Mouse (Mus musculus): ENCODE results near the gene Col17a1. TPM values are rescaled to one million over a fixed set of nuclear protein-coding genes. Genes with fewer than 3 reads are reported as not detected.

Col17a1 gene
- polyA plus RNA-seq (2012; ENCODE audit: insufficient read depth, insufficient read length, missing spikeins), result not detected in 2 replicates

DNA sequence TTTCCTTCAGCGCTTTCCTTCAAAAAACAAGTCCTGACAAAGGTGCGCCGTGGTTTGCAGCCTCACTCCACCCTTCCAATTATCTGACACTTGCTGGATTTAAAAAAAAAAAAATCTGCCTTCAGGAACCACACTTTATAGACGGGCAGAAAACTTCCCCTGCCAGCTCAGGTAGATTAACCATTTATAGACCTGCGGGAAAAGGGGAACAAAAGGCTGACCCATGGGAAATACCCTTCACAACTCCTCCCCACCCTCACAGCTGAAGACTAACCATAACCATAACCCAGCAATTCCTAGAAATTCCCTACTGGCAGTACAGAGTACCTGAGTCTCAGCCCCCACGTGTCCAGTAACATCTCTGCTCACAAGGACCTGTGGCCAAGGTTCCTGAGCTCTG is at the start of gene Col17a1:
Gene Col17a1 (minus strand): TSS at position 101 of the 400 bp plus-strand sequence.
- H3K4me3 ChIP-seq (ENCODE audit: insufficient read depth, low read depth, low read length), result no peak within 1 kb of the TSS
- H3K4me1 ChIP-seq (ENCODE audit: control insufficient read depth, insufficient read depth, insufficient read length, low read length), result no peaks in the 10 kb centered on the region
- H3K27ac ChIP-seq (replicated peaks; ENCODE audit: low read depth, low read length), result no peak within 1 kb of the TSS

- H3K4me1 ChIP-seq (ENCODE audit: control insufficient read depth, insufficient read depth, insufficient read length, low read length), result no peaks in the 10 kb centered on the region
- peak overlapping the region; percentile 84 for H3K27ac ChIP-seq (replicated peaks; ENCODE audit: low read depth, low read length)
- H3K4me3 ChIP-seq (ENCODE audit: insufficient read depth, low read depth, low read length), result peak overlapping the region; percentile 89
Measured at GRCm38 (mm10) chr19:47731931-47732330, 40.0 kb upstream of the Col17a1 start.

- Histone ChIP-seq H3K4me3 (ENCODE audit: insufficient read depth, low read depth, low read length) (peak within 1 kb of the TSS; percentile 89), H3K4me1 (ENCODE audit: control insufficient read depth, insufficient read depth, insufficient read length, low read length) (no peaks in the 10 kb centered on the region), H3K27ac (replicated peaks; ENCODE audit: low read depth, low read length) (peak within 1 kb of the TSS; percentile 99)
Measured at GRCm38 (mm10) chr19:47731071-47731881, 39.4 kb upstream of the Col17a1 start, which contains the start of gene Sfr1. Gene Sfr1 (plus strand): TSS chr19:47731682.

- H3K4me1 ChIP-seq (ENCODE audit: control insufficient read depth, insufficient read depth, insufficient read length, low read length), result no peaks in the 10 kb centered on the region
- H3K27ac ChIP-seq (replicated peaks; ENCODE audit: low read depth, low read length), result peak overlapping the region; percentile 99
- H3K4me3 ChIP-seq (ENCODE audit: insufficient read depth, low read depth, low read length), result peak overlapping the region; percentile 84
Measured at GRCm38 (mm10) chr19:47730691-47731070, 38.8 kb upstream of the Col17a1 start.

- Histone ChIP-seq H3K4me1 (ENCODE audit: control insufficient read depth, insufficient read depth, insufficient read length, low read length) (no peaks in the 10 kb centered on the region), H3K27ac (replicated peaks; ENCODE audit: low read depth, low read length) (no peak overlapping the region)
Measured at GRCm38 (mm10) chr19:47725643-47726140, 33.8 kb upstream of the Col17a1 start.

DNA sequence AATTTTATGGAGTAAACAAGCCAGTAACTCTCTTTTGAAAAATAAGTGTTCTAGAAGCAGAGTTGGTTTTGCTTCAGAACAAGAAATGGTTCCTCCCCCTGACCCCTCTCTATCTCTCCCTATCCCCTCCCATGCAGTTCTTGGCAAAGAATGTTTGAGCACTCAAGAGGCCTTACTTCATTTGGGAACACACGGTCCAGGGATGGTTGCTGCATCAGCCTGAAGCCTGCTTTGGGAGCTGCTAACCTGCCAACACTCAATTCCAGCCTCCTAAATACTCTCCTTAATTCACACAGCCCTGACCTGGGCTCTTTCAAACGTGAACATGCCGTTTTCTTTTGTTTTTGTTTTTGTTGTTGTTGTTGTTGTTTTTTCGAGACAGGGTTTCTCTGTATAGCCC is 33.0 kb upstream of the Col17a1 start:
- Histone ChIP-seq H3K4me1 (ENCODE audit: control insufficient read depth, insufficient read depth, insufficient read length, low read length) (no peaks in the 10 kb centered on the region), H3K4me3 (ENCODE audit: insufficient read depth, low read depth, low read length) (no peak overlapping the region), H3K27ac (replicated peaks; ENCODE audit: low read depth, low read length) (no peak overlapping the region)

More at GRCm38 (mm10) chr19:47725643-47726140, 33.8 kb upstream of the Col17a1 start:
- H3K4me3 ChIP-seq (ENCODE audit: insufficient read depth, low read depth, low read length), result no peak overlapping the region

DNA sequence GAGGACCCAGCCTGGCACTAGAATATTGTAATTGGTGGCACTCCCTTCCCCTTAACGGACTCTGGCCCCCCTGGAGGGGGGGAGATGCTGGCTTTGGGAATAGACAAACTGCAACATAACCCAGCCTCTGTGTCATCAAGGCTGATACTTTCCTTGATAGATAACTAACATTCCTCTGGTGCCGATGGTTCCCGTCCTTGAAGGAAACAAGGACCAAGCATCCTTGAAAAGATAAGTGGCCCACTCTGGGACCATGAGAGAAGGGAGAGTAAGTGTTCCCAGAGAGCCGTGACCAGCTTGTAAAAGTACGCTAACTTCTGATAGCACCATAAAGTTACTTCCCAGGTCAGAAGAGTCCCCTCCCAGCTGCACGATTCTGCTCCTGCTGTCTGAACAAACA is 30.6 kb upstream of the Col17a1 start:
- Histone ChIP-seq H3K27ac (replicated peaks; ENCODE audit: low read depth, low read length) (no peak overlapping the region), H3K4me3 (ENCODE audit: insufficient read depth, low read depth, low read length) (no peak overlapping the region), H3K4me1 (ENCODE audit: control insufficient read depth, insufficient read depth, insufficient read length, low read length) (no peaks in the 10 kb centered on the region)

GRCm38 (mm10) chr19:47719147-47719546 is 27.3 kb upstream of the Col17a1 start:
- Histone ChIP-seq H3K4me1 (ENCODE audit: control insufficient read depth, insufficient read depth, insufficient read length, low read length) (no peaks in the 10 kb centered on the region), H3K27ac (replicated peaks; ENCODE audit: low read depth, low read length) (no peak overlapping the region), H3K4me3 (ENCODE audit: insufficient read depth, low read depth, low read length) (no peak overlapping the region)

DNA sequence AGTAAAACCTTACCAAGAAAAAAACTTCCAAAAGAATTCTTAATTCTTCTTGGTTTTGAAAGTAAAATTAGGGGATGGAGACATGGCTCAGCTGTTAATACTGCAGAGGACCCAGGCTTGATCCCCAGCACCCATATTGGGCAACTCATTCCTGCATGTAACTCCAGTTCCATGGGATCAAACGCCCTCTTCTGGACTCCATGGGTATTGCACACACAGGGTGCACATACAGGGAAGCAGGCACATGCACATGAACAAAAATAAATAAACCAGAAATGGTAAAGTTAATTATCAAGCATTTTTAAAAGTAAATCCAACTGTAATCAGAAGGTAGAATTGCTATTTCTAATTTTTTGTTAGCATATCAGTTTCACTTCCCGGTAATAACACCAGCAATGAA is 24.2 kb upstream of the Col17a1 start:
- Histone ChIP-seq H3K27ac (replicated peaks; ENCODE audit: low read depth, low read length) (no peak overlapping the region), H3K4me1 (ENCODE audit: control insufficient read depth, insufficient read depth, insufficient read length, low read length) (no peaks in the 10 kb centered on the region), H3K4me3 (ENCODE audit: insufficient read depth, low read depth, low read length) (no peak overlapping the region)

DNA sequence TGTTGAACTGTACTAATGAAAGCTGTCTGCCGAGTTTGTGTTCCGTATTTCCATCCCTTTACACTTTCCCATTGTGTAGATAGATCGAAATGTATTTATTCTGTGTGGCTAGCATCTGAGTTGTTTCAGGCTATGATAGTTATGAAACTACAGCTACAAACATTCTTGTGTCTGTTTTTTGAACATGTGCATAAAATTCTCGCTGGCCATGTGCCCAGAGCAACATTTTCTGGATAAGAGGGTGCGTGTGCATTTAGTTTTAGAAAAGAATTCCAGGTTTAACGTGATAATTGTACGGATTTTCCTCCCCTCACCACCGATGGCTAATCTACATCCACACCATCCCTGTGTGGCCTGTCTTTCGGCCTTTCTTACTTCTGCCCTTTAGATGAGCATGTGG is 21.6 kb upstream of the Col17a1 start:
- Histone ChIP-seq H3K4me1 (ENCODE audit: control insufficient read depth, insufficient read depth, insufficient read length, low read length) (no peaks in the 10 kb centered on the region), H3K4me3 (ENCODE audit: insufficient read depth, low read depth, low read length) (no peak overlapping the region), H3K27ac (replicated peaks; ENCODE audit: low read depth, low read length) (no peak overlapping the region)

DNA sequence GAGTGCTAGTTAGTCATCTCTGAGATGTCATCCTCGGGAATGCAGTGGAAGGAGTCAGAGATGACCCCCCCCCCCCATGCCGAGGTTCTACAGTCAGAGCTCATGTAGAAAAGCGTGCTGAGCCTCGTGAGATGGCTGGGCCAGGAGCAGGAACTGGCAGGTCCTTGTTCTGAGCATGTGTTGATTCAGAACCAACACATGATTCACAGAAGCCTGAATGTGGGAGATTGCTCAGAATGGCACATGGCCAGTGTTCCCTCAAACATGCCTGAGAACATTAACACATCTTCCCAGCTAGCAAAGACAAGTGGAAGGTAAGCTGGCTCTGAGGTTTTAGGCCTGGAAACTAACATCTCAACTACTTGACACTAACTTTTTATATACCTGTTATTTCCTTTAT is 18.5 kb upstream of the Col17a1 start:
- Histone ChIP-seq H3K4me1 (ENCODE audit: control insufficient read depth, insufficient read depth, insufficient read length, low read length) (no peaks in the 10 kb centered on the region), H3K27ac (replicated peaks; ENCODE audit: low read depth, low read length) (no peak overlapping the region), H3K4me3 (ENCODE audit: insufficient read depth, low read depth, low read length) (no peak overlapping the region)

DNA sequence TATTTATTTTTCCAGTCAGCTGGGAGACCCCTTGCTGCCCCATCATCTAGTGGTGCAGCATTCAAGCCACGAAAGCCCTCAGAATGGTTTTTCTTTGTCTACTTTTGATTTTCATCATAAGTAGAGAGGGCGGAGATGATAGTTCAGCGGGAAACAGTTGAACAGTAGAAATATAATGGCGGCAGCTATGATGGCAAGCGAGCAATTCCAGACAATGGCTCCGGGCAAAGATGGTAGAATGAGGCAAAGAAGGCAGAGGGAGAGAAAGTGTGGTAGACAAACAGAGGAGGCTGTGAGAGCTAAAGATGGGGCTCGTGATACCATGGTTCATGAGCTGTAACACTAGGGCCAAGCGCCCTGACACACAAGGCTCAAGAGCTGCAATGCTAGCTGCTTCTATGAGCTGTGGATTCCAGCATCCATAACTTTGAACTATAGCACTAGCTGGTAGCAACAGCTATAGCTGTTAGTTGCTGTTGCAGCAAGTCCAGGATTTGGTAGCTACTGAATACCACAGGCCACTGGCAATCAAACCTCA is 13.9 kb upstream of the Col17a1 start:
- Histone ChIP-seq H3K27ac (replicated peaks; ENCODE audit: low read depth, low read length) (no peak overlapping the region), H3K4me1 (ENCODE audit: control insufficient read depth, insufficient read depth, insufficient read length, low read length) (no peaks in the 10 kb centered on the region), H3K4me3 (ENCODE audit: insufficient read depth, low read depth, low read length) (no peak overlapping the region)

DNA sequence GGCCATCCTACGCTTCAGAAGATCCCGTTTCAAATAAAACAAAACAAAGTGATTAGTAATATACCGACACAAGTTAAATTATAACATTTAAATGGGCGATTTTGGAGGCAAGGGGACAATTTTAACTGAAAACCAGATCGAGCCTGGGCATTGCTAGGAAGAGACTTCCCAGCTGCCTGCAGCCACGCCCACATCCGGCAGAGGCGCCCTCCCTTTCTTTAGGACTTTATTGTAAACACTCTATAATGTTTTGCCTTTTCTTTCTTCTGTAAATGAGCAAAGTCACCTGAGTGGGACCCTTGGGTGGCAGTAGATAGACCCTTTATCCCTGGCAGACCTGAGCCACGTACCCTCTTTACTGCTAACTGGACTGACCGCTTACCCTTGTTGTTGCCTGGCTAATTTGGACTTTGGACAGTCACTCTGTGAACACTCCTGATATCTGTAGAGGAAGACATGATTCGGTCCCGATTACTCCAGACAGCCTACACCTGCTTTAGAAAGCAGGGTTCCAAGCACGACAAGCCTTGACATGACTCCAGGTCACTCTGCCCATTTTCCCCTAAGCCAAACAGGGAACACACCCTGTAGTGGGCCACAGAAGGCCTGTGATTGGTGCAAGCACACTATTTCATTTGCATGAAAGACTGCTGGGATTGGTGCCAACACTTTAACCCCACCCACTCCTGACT is 13.3 kb upstream of the Col17a1 start:
- H3K4me3 ChIP-seq (ENCODE audit: insufficient read depth, low read depth, low read length), result no peak overlapping the region
- no peak overlapping the region for H3K27ac ChIP-seq (replicated peaks; ENCODE audit: low read depth, low read length)
- no peaks in the 10 kb centered on the region for H3K4me1 ChIP-seq (ENCODE audit: control insufficient read depth, insufficient read depth, insufficient read length, low read length)

DNA sequence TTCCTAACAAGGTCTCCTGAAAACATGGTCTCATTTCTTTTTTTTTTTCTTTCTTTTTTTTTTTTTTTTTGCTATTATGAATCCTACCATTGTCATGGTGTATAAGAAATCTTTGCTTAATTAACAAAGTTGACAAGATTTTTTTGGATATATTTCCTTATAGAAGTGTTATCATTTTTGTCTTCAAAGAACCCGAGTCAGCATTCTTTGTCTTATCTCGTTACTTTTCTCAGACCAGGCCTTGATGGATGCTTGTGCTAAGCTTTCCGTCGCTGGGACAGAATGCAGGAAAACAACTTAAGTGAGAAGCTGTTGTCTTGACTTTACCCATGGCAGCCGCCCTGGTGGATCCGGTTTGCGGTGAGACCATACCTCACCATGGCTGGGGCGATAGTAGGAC is 8.6 kb upstream of the Col17a1 start:
- no peak overlapping the region for H3K27ac ChIP-seq (replicated peaks; ENCODE audit: low read depth, low read length)
- H3K4me1 ChIP-seq (ENCODE audit: control insufficient read depth, insufficient read depth, insufficient read length, low read length), result no peaks in the 10 kb centered on the region
- no peak overlapping the region for H3K4me3 ChIP-seq (ENCODE audit: insufficient read depth, low read depth, low read length)

DNA sequence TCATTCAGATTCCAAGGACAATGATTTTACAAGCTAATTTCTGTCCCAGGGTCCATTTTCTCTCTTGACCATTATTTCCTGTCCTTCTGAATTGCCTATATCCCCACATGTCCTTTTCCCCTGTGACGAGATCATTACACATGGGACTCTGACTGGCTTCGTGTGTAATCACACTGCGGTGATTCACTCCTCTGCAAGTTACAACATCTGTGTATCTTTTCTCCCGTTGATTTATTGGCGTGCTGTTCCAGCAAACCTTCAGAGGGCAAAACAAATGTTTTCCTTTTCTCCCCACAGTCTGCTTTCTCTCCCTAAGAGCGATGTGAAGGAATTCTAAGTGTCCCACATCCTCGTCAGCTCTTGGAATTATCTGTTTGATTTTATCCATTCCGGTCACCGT is 7.8 kb upstream of the Col17a1 start:
- Histone ChIP-seq H3K4me1 (ENCODE audit: control insufficient read depth, insufficient read depth, insufficient read length, low read length) (no peaks in the 10 kb centered on the region), H3K4me3 (ENCODE audit: insufficient read depth, low read depth, low read length) (no peak overlapping the region), H3K27ac (replicated peaks; ENCODE audit: low read depth, low read length) (no peak overlapping the region)
